Mouse (Mus musculus) liver, embryonic 13.5 days (tissue): ENCODE results near the gene Fam102a. TPM values are rescaled to one million over a fixed set of nuclear protein-coding genes. Genes with fewer than 3 reads are reported as not detected.

Experiments used
- ATAC-seq: fragments of 200-750 bp; cut with Nextera tagmentation; 2 replicates; pipeline ENCODE4 v1.8.0; 2017; ENCODE audit warnings: low read depth, mild to moderate bottlenecking, moderate number of reproducible peaks, moderate library complexity
- DNase-seq: peaks from one replicate; pipeline ENCODE4 v3.0.0; 2022
- H3K27ac ChIP-seq: fragments of 300-500 bp; sonication (generic); 2 replicates; pipeline ENCODE4 v1.5.1; 2015; ENCODE audit warnings: moderate library complexity, mild to moderate bottlenecking, inconsistent platforms
- H3K27me3 ChIP-seq: fragments of 300-500 bp; sonication (generic); 2 replicates; pipeline ENCODE4 v1.6.1; 2015; ENCODE audit warnings: mild to moderate bottlenecking, inconsistent platforms
- H3K36me3 ChIP-seq: fragments of 300-500 bp; sonication (generic); 2 replicates; pipeline ENCODE4 v1.6.1; 2015; ENCODE audit warnings: mild to moderate bottlenecking, inconsistent platforms
- H3K4me1 ChIP-seq: fragments of 300-500 bp; sonication (generic); replicated peaks from 2 replicates; pipeline ENCODE4 v1.6.1; 2015; ENCODE audit warnings: inconsistent platforms
- H3K4me2 ChIP-seq: fragments of 300-500 bp; sonication (generic); 2 replicates; pipeline ENCODE4 v1.6.1; 2015; ENCODE audit warnings: inconsistent platforms, mild to moderate bottlenecking, moderate library complexity
- H3K4me3 ChIP-seq: fragments of 300-500 bp; sonication (generic); replicated peaks from 2 replicates; pipeline ENCODE4 v1.5.1; 2015; ENCODE audit warnings: mild to moderate bottlenecking, inconsistent platforms
- H3K9ac ChIP-seq: fragments of 300-500 bp; sonication (generic); 2 replicates; pipeline ENCODE4 v1.6.1; 2015; ENCODE audit warnings: mild to moderate bottlenecking, inconsistent platforms
- H3K9me3 ChIP-seq: fragments of 300-500 bp; sonication (generic); replicated peaks from 2 replicates; pipeline ENCODE4 v1.6.1; 2016; ENCODE audit warnings: inconsistent platforms
- WGBS: fragments of 180-500 bp; shearing (Covaris S2); methylation state at CpG from one replicate; pipeline ENCODE4 v1.1.7; 2015; ENCODE audit not compliant: insufficient replicate concordance; 5-methylcytosine and 5-hydroxymethylcytosine counted together
- polyA plus RNA-seq: library from polyadenylated mRNA; unstranded; fragments of >200 nt; fragmentation: Nextera tagmentation; extraction: Ambion mirVana; gene quantifications from 2 replicates; pipeline ENCODE4 v1.2.1, GENCODE M21; 2015

The Fam102a gene
- polyA plus RNA-seq, 1 experiment from 2014 or later = 1.1 TPM

- Histone ChIP-seq H3K4me2 (no peak overlapping the region), H3K4me1 (no peaks in the 10 kb centered on the region), H3K9me3 (no peaks in the 10 kb centered on the region), H3K27ac (no peak overlapping the region), H3K9ac (no peak overlapping the region), H3K27me3 (no peaks in the 10 kb centered on the region), H3K36me3 (no peaks in the 10 kb centered on the region), H3K4me3 (no peak overlapping the region)
- 64% methylated on average over 7 of the region's 7 CpGs for WGBS
- ATAC-seq = no peak
- DNase-seq = no peak
Measured at GRCm38 (mm10) chr2:32547964-32548739, 13.0 kb downstream of the Fam102a start.

DNA sequence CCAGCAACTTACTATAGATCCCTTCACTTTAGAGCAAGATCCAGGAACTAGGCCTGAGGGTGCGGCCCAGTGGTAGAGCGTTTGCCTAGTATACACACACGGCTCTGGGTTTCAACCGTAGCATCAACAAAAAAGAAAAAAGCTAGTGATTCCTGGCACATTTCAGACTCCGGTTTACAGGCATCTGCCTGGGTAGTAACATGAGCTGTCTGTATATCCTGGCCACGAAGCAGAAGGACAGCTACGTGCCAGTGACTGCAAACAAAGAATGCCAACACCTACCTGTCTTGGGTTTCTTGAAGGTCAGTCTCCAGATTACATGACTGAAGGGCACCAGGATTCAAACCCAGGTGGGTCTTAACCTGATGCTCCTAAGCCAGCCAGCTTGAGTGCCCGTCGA, 14.0 kb downstream of the Fam102a start:
- no peaks in the 10 kb centered on the region for H3K4me1 ChIP-seq
- H3K4me2 ChIP-seq = no peak overlapping the region
- H3K4me3 ChIP-seq = no peak overlapping the region
- H3K27ac ChIP-seq = no peak overlapping the region
- H3K9ac ChIP-seq = no peak overlapping the region
- H3K9me3 ChIP-seq = no peaks in the 10 kb centered on the region
- H3K36me3 ChIP-seq = no peaks in the 10 kb centered on the region
- ATAC-seq (no peak), DNase-seq (no peak)
- no peaks in the 10 kb centered on the region for H3K27me3 ChIP-seq
- WGBS = 78% methylated on average over 9 of the region's 9 CpGs

DNA sequence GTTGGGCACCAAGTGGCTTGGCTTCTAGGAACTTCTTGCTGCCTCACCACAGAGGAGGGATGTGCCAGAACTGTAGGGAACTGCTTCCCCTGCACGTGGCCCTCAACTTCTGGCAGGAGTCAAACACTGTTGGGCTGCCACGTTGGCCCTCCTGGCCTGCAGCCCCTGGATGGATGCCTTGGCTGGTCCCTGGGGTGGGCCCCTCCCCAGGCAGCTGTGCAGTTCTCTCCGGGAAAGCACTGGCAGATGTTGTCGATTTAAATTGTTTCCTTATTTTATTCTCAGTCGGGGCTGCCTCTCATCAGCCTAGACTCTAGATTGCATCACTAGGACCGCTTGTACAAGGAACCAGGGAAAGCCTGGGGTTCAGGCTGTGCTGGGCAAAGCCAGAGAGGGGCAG, 14.6 kb downstream of the Fam102a start:
- Histone ChIP-seq H3K27me3 (no peaks in the 10 kb centered on the region), H3K36me3 (no peaks in the 10 kb centered on the region), H3K4me2 (no peak overlapping the region), H3K4me1 (no peaks in the 10 kb centered on the region), H3K27ac (no peak overlapping the region), H3K4me3 (no peak overlapping the region), H3K9ac (no peak overlapping the region), H3K9me3 (no peaks in the 10 kb centered on the region)
- DNase-seq (no peak), ATAC-seq (no peak)
- WGBS = 58% methylated on average over 6 of the region's 6 CpGs

DNA sequence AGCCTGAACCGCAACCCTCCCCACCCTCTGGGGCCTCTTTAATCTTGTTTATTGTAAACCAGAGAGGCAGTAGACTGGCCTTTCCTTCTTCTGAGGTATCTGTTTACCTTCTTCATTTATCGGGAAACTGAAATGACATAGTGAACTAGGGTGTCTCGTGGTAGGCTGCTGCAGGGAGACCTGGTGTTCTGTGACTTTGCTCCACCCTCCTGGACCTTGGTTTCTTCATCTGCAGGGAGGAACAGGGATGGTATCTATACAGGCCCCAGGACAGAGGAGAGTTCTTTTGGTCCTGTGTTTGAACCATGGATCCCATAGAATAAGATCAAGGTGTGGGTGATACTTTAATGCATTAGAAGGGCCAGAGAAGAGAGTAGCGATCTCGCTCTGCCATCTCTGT, 16.1 kb downstream of the Fam102a start:
- no peak overlapping the region for H3K4me3 ChIP-seq
- H3K27me3 ChIP-seq = no peaks in the 10 kb centered on the region
- no peak for ATAC-seq
- no peak overlapping the region for H3K27ac ChIP-seq
- DNase-seq = no peak
- 0 out of 2 replicates have a peak, but pooled peaks cover 4% of the 10 kb centered on the region for H3K4me1 ChIP-seq
- H3K36me3 ChIP-seq = no peaks in the 10 kb centered on the region
- H3K9me3 ChIP-seq = no peaks in the 10 kb centered on the region
- no peak overlapping the region for H3K4me2 ChIP-seq
- no peak overlapping the region for H3K9ac ChIP-seq
- WGBS = 69% methylated on average over 5 of the region's 5 CpGs

- no peak for DNase-seq
- Histone ChIP-seq H3K9ac (no peak overlapping the region), H3K4me1 (0 out of 2 replicates have a peak, but pooled peaks cover 4% of the 10 kb centered on the region), H3K4me2 (no peak overlapping the region), H3K27ac (no peak overlapping the region), H3K4me3 (no peak overlapping the region), H3K9me3 (no peaks in the 10 kb centered on the region), H3K36me3 (no peaks in the 10 kb centered on the region), H3K27me3 (no peaks in the 10 kb centered on the region)
- ATAC-seq = no peak
- 20% methylated on average over 7 of the region's 7 CpGs for WGBS
Measured at GRCm38 (mm10) chr2:32553592-32554148, 18.5 kb downstream of the Fam102a start.

DNA sequence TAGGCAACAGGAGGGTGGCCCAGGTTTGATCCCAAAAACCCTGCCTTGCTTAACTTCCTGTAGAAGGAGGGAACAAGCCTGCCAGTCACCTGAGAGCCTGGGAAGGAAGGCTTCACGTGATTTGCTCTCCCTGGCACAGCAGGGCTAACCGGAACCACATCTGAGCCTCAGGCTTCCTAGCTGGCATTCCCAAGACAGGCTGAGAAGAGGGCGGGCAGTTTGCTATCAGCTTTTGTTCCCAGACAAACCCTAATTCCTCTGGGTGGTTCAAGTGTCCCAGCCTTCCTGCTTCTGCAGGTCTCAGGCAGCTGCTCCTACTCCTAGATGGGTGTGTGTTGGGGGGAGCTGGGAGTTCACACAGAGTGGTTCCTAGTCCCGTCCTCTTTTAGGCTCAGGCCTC, 20.4 kb downstream of the Fam102a start:
- ATAC-seq = no peak
- Histone ChIP-seq H3K9me3 (no peaks in the 10 kb centered on the region), H3K27ac (no peak overlapping the region), H3K4me3 (no peak overlapping the region), H3K9ac (no peak overlapping the region), H3K36me3 (no peaks in the 10 kb centered on the region), H3K4me2 (no peak overlapping the region), H3K4me1 (peaks cover 11% of the 10 kb centered on the region), H3K27me3 (no peaks in the 10 kb centered on the region)
- no peak for DNase-seq
- 47% methylated on average over 4 of the region's 4 CpGs for WGBS

- ATAC-seq (no peak), DNase-seq (no peak)
- H3K36me3 ChIP-seq = no peaks in the 10 kb centered on the region
- no peak overlapping the region for H3K4me2 ChIP-seq
- no peak overlapping the region for H3K9ac ChIP-seq
- H3K9me3 ChIP-seq = no peaks in the 10 kb centered on the region
- peaks cover 15% of the 10 kb centered on the region for H3K4me1 ChIP-seq
- H3K4me3 ChIP-seq = no peak overlapping the region
- no peaks in the 10 kb centered on the region for H3K27me3 ChIP-seq
- 48% methylated on average over 7 of the region's 7 CpGs for WGBS
- H3K27ac ChIP-seq = no peak overlapping the region
Measured at GRCm38 (mm10) chr2:32556019-32556418, 20.9 kb downstream of the Fam102a start.

DNA sequence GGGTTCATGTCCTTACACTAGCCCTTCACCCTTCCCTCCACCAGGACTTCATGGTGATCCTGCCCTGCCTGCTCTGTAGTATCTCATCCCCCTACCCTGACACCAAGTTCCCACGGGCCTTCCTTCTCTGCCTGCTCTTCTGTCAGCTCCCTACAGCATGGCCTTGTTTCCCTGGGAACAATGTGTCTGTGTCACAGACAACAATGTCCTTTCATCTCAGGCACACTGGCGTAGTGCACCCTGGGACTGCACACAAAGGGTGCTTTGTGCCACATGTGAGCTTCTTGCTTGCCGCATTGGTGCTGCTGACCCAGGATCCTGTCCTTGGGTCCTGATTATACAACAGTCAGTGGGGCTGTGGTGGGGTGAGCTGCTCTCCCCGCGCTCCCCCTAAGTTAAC, 24.4 kb downstream of the Fam102a start:
- WGBS = 70% methylated on average over 5 of the region's 5 CpGs
- Histone ChIP-seq H3K4me2 (no peak overlapping the region), H3K9me3 (no peaks in the 10 kb centered on the region), H3K9ac (no peak overlapping the region), H3K27me3 (no peaks in the 10 kb centered on the region), H3K36me3 (0 out of 2 replicates have a peak, but pooled peaks cover 3% of the 10 kb centered on the region), H3K4me1 (peaks cover 15% of the 10 kb centered on the region), H3K27ac (no peak overlapping the region), H3K4me3 (no peak overlapping the region)
- DNase-seq (no peak), ATAC-seq (no peak)

GRCm38 (mm10) chr2:32566536-32567063, 31.5 kb downstream of the Fam102a start:
- Histone ChIP-seq H3K4me1 (peaks cover 7% of the 10 kb centered on the region), H3K36me3 (0 out of 2 replicates have a peak, but pooled peaks cover 16% of the 10 kb centered on the region), H3K4me3 (no peak overlapping the region), H3K9ac (no peak overlapping the region), H3K9me3 (no peaks in the 10 kb centered on the region), H3K27me3 (no peaks in the 10 kb centered on the region), H3K27ac (no peak overlapping the region), H3K4me2 (no peak overlapping the region)
- ATAC-seq = no peak
- WGBS = 24% methylated on average over 4 of the region's 4 CpGs
- no peak for DNase-seq

GRCm38 (mm10) chr2:32568149-32568548, 33.0 kb downstream of the Fam102a start:
- Histone ChIP-seq H3K27me3 (no peaks in the 10 kb centered on the region), H3K9ac (no peak overlapping the region), H3K9me3 (no peaks in the 10 kb centered on the region), H3K4me3 (no peak overlapping the region), H3K4me1 (peaks cover 19% of the 10 kb centered on the region), H3K36me3 (peaks cover 28% of the 10 kb centered on the region), H3K4me2 (no peak overlapping the region), H3K27ac (no peak overlapping the region)
- DNase-seq (no peak), ATAC-seq (no peak)
- 57% methylated on average over 5 of the region's 5 CpGs for WGBS

DNA sequence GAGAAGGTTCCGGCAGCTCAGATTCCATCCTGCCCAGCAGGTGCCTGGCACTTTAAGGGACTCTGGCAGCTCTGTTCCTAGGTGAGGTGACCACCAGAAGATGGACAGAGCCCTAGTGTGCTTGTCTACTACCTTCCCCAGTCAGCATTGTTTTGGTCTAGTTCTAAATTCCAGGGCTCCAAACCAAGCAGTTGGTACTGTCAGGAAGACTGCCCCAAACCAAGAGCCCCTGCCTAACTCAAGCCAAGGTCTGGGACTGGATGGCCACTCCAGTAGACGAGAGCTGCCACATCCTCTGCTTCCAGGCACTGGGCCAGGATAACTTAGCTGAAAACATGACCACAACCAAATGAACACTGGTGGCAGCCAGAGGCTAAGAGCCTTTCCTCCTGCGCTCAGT, 33.8 kb downstream of the Fam102a start:
- Histone ChIP-seq H3K27ac (no peak overlapping the region), H3K36me3 (peaks cover 35% of the 10 kb centered on the region), H3K4me3 (no peak overlapping the region), H3K9ac (no peak overlapping the region), H3K4me1 (peaks cover 19% of the 10 kb centered on the region), H3K4me2 (no peak overlapping the region), H3K9me3 (no peaks in the 10 kb centered on the region), H3K27me3 (no peaks in the 10 kb centered on the region)
- WGBS = 85% methylated on average over 3 of the region's 3 CpGs
- no peak for DNase-seq
- ATAC-seq = no peak
